Mouse (Mus musculus) stomach, postnatal 0 days (tissue): Measurements from ENCODE around the gene Irf2bpl. TPM values are rescaled to one million over a fixed set of nuclear protein-coding genes. Genes with fewer than 3 reads are reported as not detected.

Source experiments
- ATAC-seq: fragments of 200-750 bp; cut with Nextera tagmentation; 2 replicates; pipeline ENCODE4 v1.8.0; 2017; ENCODE audit not compliant: low FRiP score, low TSS enrichment
- DNase-seq: peaks from one replicate; pipeline ENCODE4 v3.0.0-alpha.2; 2016; ENCODE audit warnings: low spot score
- H3K27ac ChIP-seq: fragments of 300-500 bp; sonication (generic); replicated peaks from 2 replicates; pipeline ENCODE4 v1.5.1; 2014; ENCODE audit warnings: mild to moderate bottlenecking, control low read depth
- H3K27me3 ChIP-seq: fragments of 300-500 bp; sonication (generic); 2 replicates; pipeline ENCODE4 v1.6.1; 2014; ENCODE audit warnings: low read length; ENCODE audit not compliant: control insufficient read depth, insufficient read depth
- H3K36me3 ChIP-seq: fragments of 300-500 bp; sonication (generic); 2 replicates; pipeline ENCODE4 v1.6.1; 2014; ENCODE audit warnings: low read length, mixed read lengths; ENCODE audit not compliant: control insufficient read depth, insufficient read depth
- H3K4me1 ChIP-seq: fragments of 300-500 bp; sonication (generic); replicated peaks from 2 replicates; pipeline ENCODE4 v1.6.1; 2014; ENCODE audit warnings: antibody characterized with exemption; ENCODE audit not compliant: control insufficient read depth, insufficient read depth
- H3K4me2 ChIP-seq: fragments of 300-500 bp; sonication (generic); replicated peaks from 2 replicates; pipeline ENCODE4 v1.6.1; 2014; ENCODE audit warnings: low read depth, mild to moderate bottlenecking, control low read depth, moderate library complexity
- H3K4me3 ChIP-seq: fragments of 300-500 bp; sonication (generic); 2 replicates; pipeline ENCODE4 v1.5.1; 2014; ENCODE audit warnings: low read depth, low read length, control low read depth
- H3K9ac ChIP-seq: fragments of 300-500 bp; sonication (generic); 2 replicates; pipeline ENCODE4 v1.6.1; 2014; ENCODE audit warnings: mild to moderate bottlenecking, low read length, control low read depth, mixed read lengths
- H3K9me3 ChIP-seq: fragments of 300-500 bp; sonication (generic); 2 replicates; pipeline ENCODE4 v1.6.1; 2016; ENCODE audit warnings: low read length; ENCODE audit not compliant: control insufficient read depth
- CTCF ChIP-seq: IDR thresholded peaks from 2 replicates; pipeline ENCODE4 v1.5.1; 2016; ENCODE audit warnings: antibody characterized with exemption, low read depth, mild to moderate bottlenecking, moderate library complexity
- EP300 ChIP-seq: optimal IDR thresholded peaks from 2 replicates; pipeline ENCODE3; 2016; ENCODE audit warnings: antibody characterized with exemption
- WGBS: fragments of 180-500 bp; shearing (Covaris S2); extraction: QIAGEN DNeasy Blood & Tissue Kit; methylation state at CpG from one replicate; pipeline ENCODE4 v1.1.7; 2014; 5-methylcytosine and 5-hydroxymethylcytosine counted together
- polyA plus RNA-seq: library from polyadenylated mRNA; unstranded; fragments of >200 nt; fragmentation: Nextera tagmentation; extraction: Ambion mirVana; gene quantifications from 2 replicates; pipeline ENCODE4 v1.2.1, GENCODE M21; 2015

Irf2bpl gene
- polyA plus RNA-seq, 1 experiment from 2014 or later: 19.1 TPM

GRCm38 (mm10) chr12:86885336-86885735, 738 bp upstream of the Irf2bpl start:
- TF ChIP-seq EP300 (no peak), CTCF (no peak)
- H3K4me2 ChIP-seq: peak overlapping the region; percentile 94
- ATAC-seq (no peak), DNase-seq (no peak)
- no peaks in the 10 kb centered on the region for H3K9me3 ChIP-seq
- 9% methylated on average over 6 of the region's 6 CpGs for WGBS
- peak overlapping the region; percentile 91 for H3K4me3 ChIP-seq
- H3K36me3 ChIP-seq: peaks cover 4% of the 10 kb centered on the region; the same call in 1 of the 2 replicates
- H3K4me1 ChIP-seq: peaks cover 17% of the 10 kb centered on the region
- peak overlapping the region; percentile 89; the same call in 1 of the 2 replicates for H3K9ac ChIP-seq
- H3K27me3 ChIP-seq: no peaks in the 10 kb centered on the region
- H3K27ac ChIP-seq: peak overlapping the region; percentile 100

- ATAC-seq (peak; percentile 1; the same call in 1 of the 2 replicates), DNase-seq (peak; percentile 75)
- peak overlapping the region; percentile 91 for H3K4me3 ChIP-seq
- peaks cover 10% of the 10 kb centered on the region for H3K4me1 ChIP-seq
- TF ChIP-seq CTCF (peak; percentile 39; the same call in 1 of the 2 replicates), EP300 (no peak)
- H3K4me2 ChIP-seq: peak overlapping the region; percentile 94
- WGBS: under 1% methylated on average over 75 of the region's 84 CpGs
- no peaks in the 10 kb centered on the region for H3K9me3 ChIP-seq
- no peaks in the 10 kb centered on the region for H3K27me3 ChIP-seq
- H3K36me3 ChIP-seq: peaks cover 4% of the 10 kb centered on the region; the same call in 1 of the 2 replicates
- peak overlapping the region; percentile 100 for H3K27ac ChIP-seq
- peak overlapping the region; percentile 89 for H3K9ac ChIP-seq
Measured at GRCm38 (mm10) chr12:86883280-86884196, 1.1 kb downstream of the Irf2bpl start.

GRCm38 (mm10) chr12:86883019-86883279, 1.6 kb downstream of the Irf2bpl start:
- 0% methylated on average over 24 of the region's 24 CpGs for WGBS
- Histone ChIP-seq H3K4me3 (peak overlapping the region; percentile 91), H3K4me1 (peaks cover 10% of the 10 kb centered on the region), H3K9ac (peak overlapping the region; percentile 89), H3K4me2 (peak overlapping the region; percentile 94), H3K9me3 (no peaks in the 10 kb centered on the region), H3K36me3 (peaks cover 4% of the 10 kb centered on the region; the same call in 1 of the 2 replicates), H3K27me3 (no peaks in the 10 kb centered on the region), H3K27ac (peak overlapping the region; percentile 100)
- ATAC-seq (no peak), DNase-seq (no peak)
- TF ChIP-seq EP300 (no peak), CTCF (no peak)

DNA sequence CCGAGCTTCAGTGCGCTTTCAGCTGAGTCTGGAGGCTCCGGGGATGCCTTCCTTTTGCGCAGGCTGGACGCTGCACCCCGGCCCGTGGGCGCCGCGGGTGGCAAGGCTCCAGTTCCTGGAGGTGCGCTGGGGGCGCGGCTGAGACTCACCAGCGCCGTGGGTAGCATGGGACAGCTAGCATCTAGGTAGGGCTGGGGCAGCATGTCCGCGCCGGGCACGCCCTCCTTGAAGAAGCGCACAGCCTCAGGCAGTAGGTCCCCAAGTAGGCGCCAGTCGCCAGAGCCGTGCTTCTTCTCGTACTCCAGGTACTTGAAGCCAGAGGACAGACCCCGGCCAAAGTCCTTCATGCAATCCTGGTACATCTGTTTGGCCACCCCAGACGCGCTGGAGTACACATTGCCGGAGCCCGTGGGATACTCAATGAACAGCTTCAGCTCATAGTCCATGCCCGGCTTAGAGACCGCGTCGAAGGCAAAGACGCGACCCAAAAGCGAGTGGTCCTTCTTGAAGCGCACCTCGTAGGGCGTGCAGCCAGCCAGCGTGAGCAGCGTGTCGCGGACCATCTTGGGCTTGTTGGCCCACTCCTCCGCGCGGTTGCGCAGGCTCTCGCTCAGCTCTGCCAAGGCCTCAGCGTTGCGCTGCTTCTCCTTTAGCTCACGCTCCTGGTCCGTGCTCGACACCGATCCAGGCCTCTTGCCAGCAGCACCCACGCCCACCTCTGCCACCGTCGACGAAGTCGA, 2.1 kb downstream of the Irf2bpl start:
- DNase-seq: peak; percentile 69

GRCm38 (mm10) chr12:86881809-86882278, 2.8 kb downstream of the Irf2bpl start:
- no peaks in the 10 kb centered on the region for H3K9me3 ChIP-seq
- peak overlapping the region; percentile 89 for H3K9ac ChIP-seq
- WGBS: 15% methylated on average over 33 of the region's 33 CpGs
- peaks cover 4% of the 10 kb centered on the region; the same call in 1 of the 2 replicates for H3K36me3 ChIP-seq
- H3K27me3 ChIP-seq: no peaks in the 10 kb centered on the region
- no peak overlapping the region; the same call in 1 of the 2 replicates for H3K27ac ChIP-seq
- H3K4me1 ChIP-seq: peaks cover 9% of the 10 kb centered on the region
- H3K4me2 ChIP-seq: peak overlapping the region; percentile 94
- TF ChIP-seq CTCF (no peak), EP300 (no peak)
- no peak for ATAC-seq
- no peak for DNase-seq
- H3K4me3 ChIP-seq: peak overlapping the region; percentile 91

More for the DNA sequence above, 2.1 kb downstream of the Irf2bpl start:
- H3K4me1 ChIP-seq: peaks cover 10% of the 10 kb centered on the region
- peaks cover 4% of the 10 kb centered on the region; the same call in 1 of the 2 replicates for H3K36me3 ChIP-seq
- peak overlapping the region; percentile 91 for H3K4me3 ChIP-seq
- H3K9ac ChIP-seq: peak overlapping the region; percentile 89
- peak; percentile 8; the same call in 1 of the 2 replicates for TF ChIP-seq CTCF
- no peak for TF ChIP-seq EP300
- WGBS: under 1% methylated on average over 59 of the region's 59 CpGs
- H3K27ac ChIP-seq: peak overlapping the region; percentile 100
- H3K27me3 ChIP-seq: no peaks in the 10 kb centered on the region
- H3K4me2 ChIP-seq: peak overlapping the region; percentile 94
- peak; percentile 10 for ATAC-seq
- no peaks in the 10 kb centered on the region for H3K9me3 ChIP-seq
